Mouse (Mus musculus) lung, adult 2 months (tissue): ENCODE measurements at regions not wholly inside any gene's neighbourhood (a gene's known extent, or its start where the extent isn't known, plus 50 kb on each side); places are given as distances from the start of the nearest gene placed in this dataset.

Experiments used
- DNase-seq: peaks from one replicate; pipeline ENCODE4 v3.0.0; 2022
- H3K4me1 ChIP-seq: fragments of 200-500 bp; 2 replicates; pipeline ENCODE4 v1.6.1; 2011; ENCODE audit warnings: low read length; ENCODE audit not compliant: control insufficient read depth, insufficient read depth
- H3K4me3 ChIP-seq: fragments of 200-500 bp; replicated peaks from 2 replicates; pipeline ENCODE3; 2011; ENCODE audit warnings: low read depth, mild to moderate bottlenecking, control low read depth, low read length; ENCODE audit errors: extremely low read depth
- CTCF ChIP-seq: fragments of 200-500 bp; IDR thresholded peaks from 2 replicates; pipeline ENCODE4 v1.5.1; 2011; ENCODE audit warnings: mild to moderate bottlenecking, low read length, control low read depth; ENCODE audit not compliant: insufficient read depth
- POLR2A ChIP-seq: fragments of 200-500 bp; IDR thresholded peaks from 2 replicates; pipeline ENCODE4 v1.6.1; 2011; ENCODE audit warnings: low read depth, mild to moderate bottlenecking, control low read depth, low read length, borderline replicate concordance; ENCODE audit errors: extremely low read depth
- WGBS: fragments of 180-500 bp; shearing (Covaris S2); methylation state at CpG from one replicate; pipeline ENCODE4 v1.1.7; 2018; 5-methylcytosine and 5-hydroxymethylcytosine counted together

DNA sequence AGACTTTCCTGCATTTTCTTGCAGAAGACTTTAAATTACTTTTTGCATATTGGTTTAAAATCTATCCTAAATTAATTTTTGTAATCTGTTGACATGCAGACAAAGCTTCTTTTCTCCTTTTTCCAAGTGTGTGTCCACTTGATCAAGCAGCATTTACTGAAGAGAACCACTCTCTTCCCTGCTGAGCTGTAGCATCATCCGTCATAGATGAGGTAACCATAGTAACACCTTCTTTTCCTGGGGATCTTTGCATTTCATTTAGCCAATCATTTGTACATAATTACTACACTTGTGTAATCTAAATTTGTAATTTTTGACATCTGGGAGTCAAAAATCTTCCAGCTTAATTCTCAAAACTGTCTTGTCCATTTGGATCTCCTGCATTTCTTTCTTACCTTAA is 53.2 kb upstream of the Dnajc1 start:
- Histone ChIP-seq H3K4me3 (no peak overlapping the region), H3K4me1 (no peaks in the 10 kb centered on the region)
- DNase-seq, result no peak
- 54% methylated on average over 1 of the region's 1 CpGs for WGBS
- TF ChIP-seq POLR2A (no peak), CTCF (no peak)
